Mouse (Mus musculus): ENCODE results near the gene Dennd5a. TPM values are rescaled to one million over a fixed set of nuclear protein-coding genes. Genes with fewer than 3 reads are reported as not detected.

Dennd5a gene
- total RNA-seq, 4 experiments from 2014 or later, result 171 to 249 (median 219) TPM

- no peak for DNase-seq
Observed at GRCm38 (mm10) chr7:109879158-109879557, 81.1 kb downstream of the Dennd5a start.

GRCm38 (mm10) chr7:109876085-109876484 lies 84.2 kb downstream of the Dennd5a start:
- DNase-seq, result no peak

DNA sequence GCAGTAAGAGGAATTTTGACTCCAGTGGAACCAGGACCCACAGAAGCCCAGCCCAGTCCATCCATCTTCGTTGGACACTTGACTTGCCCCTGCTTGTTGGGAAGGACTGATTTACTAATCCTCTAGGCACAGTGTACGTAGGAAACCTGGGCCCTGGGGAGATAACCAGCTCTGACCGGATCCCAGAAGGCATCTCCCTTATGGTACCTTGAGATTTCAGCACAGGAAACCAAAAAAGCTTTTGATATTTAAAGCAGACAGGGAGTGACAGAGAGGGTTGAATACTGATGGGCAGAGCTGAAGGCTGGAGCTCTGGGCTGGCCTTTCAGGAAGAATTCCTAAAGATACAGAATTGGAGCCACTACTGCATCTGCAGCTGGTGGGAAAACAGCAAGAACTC lies 84.7 kb downstream of the Dennd5a start:
- no peak for DNase-seq

DNA sequence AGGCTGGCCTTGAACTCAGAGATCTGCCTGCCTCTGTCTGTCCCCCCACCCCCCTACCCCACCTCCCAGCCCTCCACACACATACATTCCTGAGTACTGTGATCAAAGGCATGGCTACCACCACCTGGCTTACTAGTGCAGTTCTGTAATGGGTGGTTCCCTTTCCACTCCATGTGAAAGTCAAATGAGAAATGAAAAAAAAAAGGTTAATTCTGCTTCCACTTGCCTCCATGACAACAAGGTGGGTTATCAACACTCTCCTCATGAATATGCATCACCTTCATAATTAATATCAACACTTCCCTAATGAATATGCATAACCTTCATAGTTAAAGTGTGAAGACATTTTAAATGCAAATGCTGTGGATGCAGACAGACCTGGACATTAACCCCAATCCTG lies 85.2 kb downstream of the Dennd5a start:
- no peak for DNase-seq

GRCm38 (mm10) chr7:109873170-109873569 lies 87.1 kb downstream of the Dennd5a start:
- no peak for DNase-seq

DNA sequence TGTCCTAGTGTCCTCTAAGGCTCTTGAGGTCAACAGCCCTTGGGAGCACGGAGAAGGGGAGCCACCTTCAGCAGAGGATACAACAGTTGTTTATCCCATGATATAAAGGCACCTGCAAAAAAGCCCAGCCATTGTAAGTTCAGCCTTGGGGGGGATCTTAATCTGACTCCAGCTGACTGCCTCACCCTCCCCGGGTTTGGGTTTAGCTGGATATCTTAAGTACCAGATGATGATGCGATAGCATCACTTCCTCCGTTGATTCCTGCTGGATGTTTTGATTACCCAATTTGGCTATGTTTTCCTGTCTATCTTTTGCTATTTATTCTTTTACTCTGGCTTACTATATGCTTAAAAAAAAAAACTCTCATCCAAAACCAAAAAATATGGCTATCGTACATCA lies 89.0 kb downstream of the Dennd5a start:
- no peak for DNase-seq

- DNase-seq, result no peak
Observed at GRCm38 (mm10) chr7:109868498-109868897, 91.8 kb downstream of the Dennd5a start.

GRCm38 (mm10) chr7:109866643-109867042 lies 93.6 kb downstream of the Dennd5a start:
- no peak for DNase-seq

DNA sequence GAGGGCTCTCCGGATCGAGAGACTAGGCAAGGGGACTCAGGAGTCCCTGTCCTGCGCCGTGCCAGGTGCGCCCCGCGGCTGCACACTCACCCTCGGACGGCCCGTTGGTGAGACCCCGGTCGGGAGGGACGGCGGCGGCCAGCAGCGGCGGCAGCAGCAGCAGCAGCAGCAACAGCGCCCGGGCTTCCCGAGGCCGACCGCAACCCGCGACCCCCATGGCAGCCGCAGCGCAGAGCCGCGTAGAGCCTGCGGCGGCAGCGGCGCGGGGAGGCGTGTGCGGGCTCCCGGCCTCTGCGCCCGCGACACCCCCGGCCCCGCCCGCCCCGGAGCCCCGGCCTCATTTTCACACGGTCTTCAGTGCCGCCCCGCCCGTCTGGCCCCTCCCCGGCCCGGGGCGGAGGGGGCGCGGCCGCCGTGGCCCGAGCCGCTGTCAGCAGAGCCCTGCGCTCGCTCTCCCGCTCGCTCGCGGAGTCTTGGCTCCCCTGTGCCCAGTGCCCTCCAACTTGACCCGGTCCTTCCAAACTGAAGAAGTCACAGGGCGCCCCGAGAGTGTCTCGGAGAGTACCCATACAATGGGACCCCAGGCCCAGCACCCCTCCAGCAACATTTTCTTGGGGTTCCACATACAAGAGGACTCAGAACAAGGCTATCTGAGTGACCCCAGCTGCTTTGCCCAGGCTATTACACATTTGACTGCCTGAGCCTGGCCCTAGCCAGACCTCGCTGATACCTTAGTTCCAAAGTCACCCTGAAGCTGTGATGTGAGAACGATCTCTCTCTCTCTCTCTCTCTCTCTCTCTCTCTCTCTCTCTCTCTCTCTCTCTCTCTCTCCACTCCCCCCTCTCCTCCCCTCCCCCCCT lies 94.7 kb downstream of the Dennd5a start, which contains the start of gene Scube2:
Gene Scube2, minus strand, starts transcription at position 310 of the 860 bp plus-strand sequence.
- DNase-seq, result no peak

DNA sequence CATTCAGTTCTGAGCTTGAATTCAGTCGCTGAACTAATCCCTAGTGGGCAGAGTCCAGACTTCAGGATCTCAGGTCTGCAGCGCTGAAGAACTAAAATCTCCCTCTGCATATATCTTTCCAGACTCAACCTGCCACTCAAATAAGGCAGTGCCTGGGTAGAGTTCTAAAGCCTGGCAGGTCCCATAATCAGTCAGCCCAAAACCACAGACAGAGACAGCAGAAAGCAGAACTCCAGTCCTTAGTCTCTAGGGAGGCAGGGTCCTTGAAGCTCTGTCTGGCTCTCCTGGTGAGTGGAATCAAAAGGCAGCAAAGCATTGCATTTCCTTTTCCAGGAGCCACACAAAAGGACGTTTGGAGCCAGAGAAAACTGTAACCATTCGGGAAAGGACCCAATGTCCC lies 96.7 kb downstream of the Dennd5a start:
- no peak for DNase-seq

DNA sequence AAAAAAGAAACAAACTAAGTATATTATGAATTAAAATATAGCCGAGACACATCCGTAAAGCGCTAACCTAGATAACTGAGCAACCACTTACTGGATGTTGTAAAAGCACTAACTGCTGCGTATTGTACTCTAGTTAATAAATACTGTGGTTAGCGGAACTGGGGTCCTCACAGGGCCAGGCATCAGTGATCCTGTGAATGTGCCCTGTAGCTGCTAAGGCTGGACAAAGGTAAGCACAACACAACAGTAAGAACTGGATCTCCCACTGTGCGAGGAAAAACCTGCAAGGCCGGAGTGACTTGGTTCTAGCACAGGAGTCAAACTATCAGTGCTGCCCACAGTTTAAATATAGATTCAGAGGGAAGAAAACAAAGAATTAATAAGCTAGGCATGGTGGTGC lies 100.1 kb downstream of the Dennd5a start:
- DNase-seq, result no peak

DNA sequence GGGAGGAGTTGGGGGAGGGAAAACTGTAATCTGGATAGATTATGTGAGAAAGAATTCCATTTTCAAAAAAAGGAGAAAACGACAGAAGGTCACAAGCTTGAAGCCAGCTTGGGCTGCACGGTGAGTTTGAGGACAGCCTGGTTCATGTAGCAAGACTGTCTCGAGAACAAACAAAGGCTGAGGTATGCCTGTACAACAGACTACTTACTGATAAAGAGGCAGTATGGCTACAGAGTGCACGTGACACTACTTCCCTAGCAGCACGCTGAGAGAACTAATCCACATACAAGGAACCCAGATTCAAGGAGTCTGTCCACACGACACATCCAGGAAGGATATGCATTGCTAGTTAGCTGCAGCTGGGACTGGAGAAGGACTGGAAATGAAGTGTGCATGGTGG lies 100.9 kb downstream of the Dennd5a start:
- no peak for DNase-seq

DNA sequence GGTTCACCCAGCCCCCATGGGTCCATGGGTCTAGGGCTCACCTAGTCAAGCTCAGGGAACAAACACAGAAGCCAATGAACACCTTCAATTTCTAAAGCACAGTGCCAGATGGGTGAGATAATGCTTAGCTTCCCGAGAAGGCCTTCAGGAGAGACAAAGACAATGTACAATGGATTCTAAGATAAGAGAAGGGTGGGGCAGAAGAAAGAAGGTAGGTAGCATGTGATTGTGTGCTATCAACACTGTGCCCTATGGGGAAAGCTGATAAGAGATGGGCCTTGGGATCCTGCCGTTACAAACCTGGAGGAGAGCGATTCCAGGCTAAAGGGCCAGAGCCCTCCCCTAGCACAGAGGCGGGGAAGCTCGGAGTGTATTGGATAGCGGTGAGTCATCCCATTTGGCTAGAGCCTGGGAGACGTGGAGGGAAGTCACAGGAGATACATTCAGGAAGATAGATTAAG lies 107.5 kb downstream of the Dennd5a start:
- DNase-seq, result peak; percentile 16

DNA sequence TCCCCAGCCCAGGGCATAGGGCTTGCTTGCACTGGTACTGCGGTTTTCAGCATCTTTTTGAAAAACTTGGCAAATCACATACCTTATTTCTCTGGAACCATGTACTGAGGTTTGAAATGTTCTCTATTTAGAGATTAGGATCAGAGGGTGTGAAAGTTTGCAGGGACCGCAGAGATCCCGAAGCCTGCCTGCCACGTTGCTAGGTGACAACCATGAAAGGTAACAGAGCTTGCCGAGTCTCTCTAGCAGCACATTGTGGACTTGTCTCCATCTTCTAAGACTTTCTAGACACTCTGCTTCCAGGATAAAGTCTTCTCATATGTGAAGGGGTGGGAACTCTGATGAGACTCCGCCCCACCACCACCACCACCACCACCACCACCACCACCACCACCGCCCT lies 108.3 kb downstream of the Dennd5a start:
- DNase-seq, result no peak

GRCm38 (mm10) chr7:109850531-109850930 lies 109.7 kb downstream of the Dennd5a start:
- DNase-seq, result no peak

DNA sequence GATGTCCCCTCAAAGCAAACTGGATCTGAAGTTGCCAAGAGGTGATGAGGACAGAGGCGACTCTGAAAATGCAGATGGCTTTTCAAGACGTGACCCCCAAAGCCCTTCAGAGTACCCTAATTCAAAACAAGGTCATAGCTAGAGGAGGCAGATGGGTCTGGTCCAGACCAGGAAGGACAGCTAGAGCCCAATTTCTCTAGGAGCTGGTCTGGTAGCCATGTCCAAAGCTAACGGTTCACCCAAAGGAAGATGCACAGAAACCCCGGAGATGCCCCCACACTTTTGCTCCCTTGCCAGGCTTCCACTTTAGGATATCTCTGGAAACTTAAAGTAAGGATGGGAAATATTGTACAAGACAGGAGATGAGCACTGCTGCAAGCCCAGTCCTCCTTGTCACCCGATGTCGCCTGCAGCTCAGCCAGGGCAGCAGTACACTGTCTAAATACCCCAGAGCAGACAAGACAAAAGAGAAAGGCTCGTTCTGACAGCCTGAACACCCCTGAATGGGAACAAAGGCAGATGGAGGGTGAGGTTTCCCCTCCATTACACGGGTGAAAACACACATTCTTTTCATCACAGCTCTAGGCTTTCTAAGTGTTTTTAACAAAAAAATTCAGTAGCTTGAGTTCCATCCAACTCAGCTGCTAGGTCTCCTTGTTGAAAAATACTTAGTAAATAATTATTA lies 110.4 kb downstream of the Dennd5a start:
- no peak for DNase-seq

DNA sequence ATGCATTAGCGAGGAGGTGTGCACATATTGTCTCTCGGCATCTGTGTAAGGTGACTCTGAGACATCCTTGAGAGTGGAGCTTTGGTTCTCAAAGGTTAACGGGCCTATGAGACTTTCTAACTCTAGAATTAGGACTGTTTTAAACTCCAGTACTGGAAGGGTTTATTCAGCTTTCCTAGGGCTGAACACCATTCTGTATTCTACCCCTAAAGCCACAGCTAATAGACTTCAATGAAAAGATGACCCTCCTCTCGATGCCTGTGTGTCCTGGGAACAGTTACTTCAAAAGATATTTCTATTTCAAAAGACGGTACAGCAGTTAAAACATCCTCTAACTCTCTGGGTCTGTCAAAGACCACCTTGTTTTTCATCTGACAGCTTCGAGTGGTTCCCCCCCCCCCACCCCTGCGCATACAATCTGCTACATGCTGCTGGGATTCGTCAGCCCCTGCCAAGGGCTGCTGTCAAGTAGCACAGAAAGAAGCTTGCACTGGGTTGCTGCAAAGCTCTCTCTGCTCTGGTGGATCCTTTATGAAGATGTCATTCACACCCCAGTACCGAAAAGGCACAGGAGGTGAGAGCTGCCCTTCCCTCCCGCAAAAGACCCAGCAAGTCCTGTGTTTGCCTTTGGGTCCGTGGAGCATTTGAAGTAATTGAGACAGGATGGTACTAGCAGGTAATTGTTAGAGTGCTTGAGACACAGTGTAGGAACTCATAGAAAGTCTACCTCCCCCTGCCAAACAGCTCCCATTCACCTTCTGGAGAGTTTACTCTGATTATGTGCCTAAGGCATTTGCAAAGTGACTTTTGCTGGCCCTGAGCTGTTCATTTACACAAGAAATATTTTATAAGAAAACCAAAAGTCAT lies 111.2 kb downstream of the Dennd5a start:
- no peak for DNase-seq

GRCm38 (mm10) chr7:109844100-109844499 lies 116.2 kb downstream of the Dennd5a start:
- DNase-seq, result no peak
